Mouse (Mus musculus): ENCODE results near the gene Fam171a2.

GRCm38 (mm10) chr11:102478671-102479070 lies 31.2 kb upstream of the Fam171a2 start:
- TF ChIP-seq POLR2A (IDR thresholded peaks at IDR 0.05; ENCODE audit: borderline replicate concordance, extremely low read depth, low read depth, low read length) (no peak), CTCF (IDR thresholded peaks at IDR 0.05; ENCODE audit: insufficient read depth, low read length) (no peak)
